Mouse (Mus musculus) ES-CJ7 (cell line): Measurements from ENCODE around the gene Cdc14a.

ENCODE experiments used
- DNase-seq: peaks from one replicate; pipeline ENCODE4 v3.0.0; 2011; ENCODE audit warnings: low read depth, low spot score

The Cdc14a gene

GRCm38 (mm10) chr3:116373196-116373595, 50.6 kb downstream of the Cdc14a start:
- DNase-seq, result no peak

DNA sequence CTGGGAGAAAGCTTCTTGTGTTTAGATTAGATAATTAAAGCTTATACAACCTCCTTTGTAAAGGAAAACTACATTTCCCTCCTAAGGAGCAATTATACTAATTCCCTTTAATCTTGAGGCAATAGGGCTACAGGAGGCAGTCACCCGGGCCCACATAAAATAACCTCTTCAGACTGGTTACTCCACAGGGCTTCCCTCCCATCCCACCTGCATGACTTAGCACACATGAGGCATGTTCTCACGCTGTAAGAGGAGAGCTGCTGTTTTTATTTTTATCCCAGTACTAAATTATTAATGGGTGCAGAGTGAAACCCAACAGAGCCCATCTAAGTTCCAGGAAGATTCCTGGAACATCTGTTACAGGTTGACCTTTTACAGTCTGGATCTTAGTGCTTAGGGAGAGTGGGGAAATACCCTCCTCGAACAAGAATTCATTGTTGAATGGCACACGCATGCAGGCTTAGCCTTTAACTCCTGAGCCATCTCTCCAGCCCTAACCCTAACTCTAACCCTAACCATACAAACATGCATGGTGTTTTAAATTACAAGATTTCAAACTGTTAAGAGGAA, 54.9 kb downstream of the Cdc14a start:
- no peak for DNase-seq

- no peak for DNase-seq
Observed at GRCm38 (mm10) chr3:116366125-116366524, 57.7 kb downstream of the Cdc14a start.

DNA sequence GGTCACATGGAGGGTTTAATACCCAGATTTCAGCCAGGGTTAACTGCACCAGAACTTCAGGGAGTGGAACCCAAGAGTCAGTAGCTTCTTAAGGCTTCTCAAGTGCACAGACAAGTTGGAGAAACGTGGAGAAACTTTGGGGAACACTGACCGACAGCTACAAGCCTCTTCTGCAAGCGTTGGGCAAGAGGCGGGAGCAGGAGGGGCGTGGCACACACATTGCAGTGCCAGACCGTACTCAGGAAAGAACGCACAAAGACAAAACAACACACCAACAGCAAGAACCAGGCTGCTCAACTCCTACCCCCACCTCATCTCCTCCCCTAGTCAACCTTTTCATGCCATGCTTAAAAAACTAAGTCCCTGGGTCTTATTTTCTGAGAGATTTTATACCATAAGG, 61.9 kb downstream of the Cdc14a start:
- DNase-seq, result no peak

GRCm38 (mm10) chr3:116361101-116361500, 62.7 kb downstream of the Cdc14a start:
- no peak for DNase-seq

DNA sequence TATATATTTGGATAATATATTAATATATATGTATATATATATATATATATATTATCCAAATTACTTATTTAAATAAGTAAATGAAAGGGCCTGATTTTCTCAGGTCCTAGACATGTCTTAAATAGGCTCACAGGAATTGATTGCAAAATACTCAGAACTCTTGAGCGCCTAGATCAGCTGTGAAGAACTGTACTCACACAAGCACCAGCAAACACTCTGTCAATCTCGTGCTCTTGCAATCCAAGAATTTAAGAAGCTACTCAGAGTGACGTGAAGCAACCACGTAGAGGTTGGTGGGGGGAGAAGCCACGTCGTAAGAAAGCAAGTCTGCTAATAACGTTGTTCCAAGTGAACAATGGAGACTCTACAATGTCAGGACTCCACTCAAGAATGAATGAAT, 66.0 kb downstream of the Cdc14a start:
- no peak for DNase-seq

- DNase-seq, result no peak
Observed at GRCm38 (mm10) chr3:116357180-116357579, 66.7 kb downstream of the Cdc14a start.

DNA sequence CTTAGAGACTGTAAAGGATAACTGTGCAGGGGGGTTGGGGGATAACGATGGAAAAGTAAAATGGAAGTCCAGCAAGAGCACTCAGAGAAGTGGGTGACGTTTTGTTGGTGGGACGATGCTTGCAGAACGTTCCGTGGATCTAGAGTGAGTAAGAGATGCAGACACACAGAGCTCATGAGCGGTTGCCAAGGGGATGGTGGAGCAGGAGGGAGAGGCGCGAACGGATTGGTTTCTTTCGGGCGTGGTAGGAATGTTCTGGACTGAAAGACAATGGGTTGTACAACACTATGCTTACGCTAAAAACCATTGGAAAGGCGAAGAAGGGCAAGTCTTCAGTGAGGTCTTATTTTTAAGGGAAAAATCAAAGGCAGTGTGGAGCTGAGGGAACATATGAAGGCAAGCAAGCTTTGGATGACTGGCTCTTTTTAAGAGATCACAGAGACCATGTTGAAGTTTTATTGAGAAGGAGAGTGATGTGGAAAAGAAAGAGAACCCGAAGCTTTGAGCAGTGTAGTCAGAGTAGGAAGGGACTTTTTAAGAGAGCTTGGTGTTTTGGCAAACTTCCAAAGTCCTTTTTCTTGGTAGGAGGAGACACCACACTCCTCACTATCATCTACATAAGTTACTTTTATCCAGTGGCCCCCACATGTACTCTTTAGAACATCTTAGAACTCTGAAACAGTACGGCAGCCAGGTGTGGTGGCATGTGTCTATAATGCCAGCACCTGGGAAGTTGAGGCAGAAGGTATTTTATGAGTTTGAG, 68.6 kb downstream of the Cdc14a start:
- DNase-seq, result peak; percentile 40

GRCm38 (mm10) chr3:116352486-116352885, 71.3 kb downstream of the Cdc14a start:
- DNase-seq, result no peak

DNA sequence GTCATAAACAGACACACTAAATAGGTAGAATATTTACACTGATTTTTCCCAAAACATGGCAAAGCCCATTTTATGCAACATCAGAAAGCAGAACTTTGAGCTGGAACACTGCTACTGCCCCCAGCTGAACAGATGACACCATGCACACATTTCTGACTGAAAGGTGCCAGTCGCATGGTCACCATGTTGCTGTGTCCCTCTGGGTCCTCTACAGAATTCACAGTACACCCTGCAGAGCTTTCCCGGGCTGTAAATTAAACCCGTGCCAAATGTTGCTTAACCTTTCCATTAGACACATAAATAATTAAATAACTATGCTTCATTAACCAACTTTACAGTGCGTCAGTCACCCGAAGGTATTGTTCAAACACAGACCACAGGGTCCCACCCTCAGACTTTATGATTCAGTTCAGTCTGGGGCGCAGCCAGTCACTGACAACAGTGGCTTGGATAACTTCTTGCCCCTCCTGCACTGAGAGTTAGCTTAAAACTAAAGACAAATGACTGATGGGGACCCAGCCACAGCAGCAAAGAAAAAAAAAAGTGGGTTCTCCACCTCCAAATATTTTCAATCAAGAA, 73.4 kb downstream of the Cdc14a start:
- no peak for DNase-seq

DNA sequence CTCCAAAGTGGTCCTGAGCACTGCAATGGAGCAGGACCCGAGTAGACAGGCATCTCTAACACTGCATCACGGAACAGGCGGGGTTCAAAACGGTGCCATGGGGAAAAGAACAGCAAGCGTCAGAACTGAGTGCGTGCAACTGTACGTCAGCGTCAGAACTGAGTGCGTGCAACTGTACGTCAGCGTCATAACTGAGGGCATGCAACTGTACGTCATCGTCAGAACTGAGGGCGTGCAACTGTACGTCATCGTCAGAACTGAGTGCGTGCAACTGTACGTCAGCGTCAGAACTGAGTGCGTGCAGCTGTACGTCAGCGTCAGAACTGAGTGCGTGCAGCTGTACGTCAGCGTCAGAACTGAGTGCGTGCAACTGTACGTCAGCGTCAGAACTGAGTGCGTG, 76.3 kb downstream of the Cdc14a start:
- DNase-seq, result peak; percentile 82

- no peak for DNase-seq
Observed at GRCm38 (mm10) chr3:116345245-116345644, 78.6 kb downstream of the Cdc14a start.

GRCm38 (mm10) chr3:116342251-116342650, 81.6 kb downstream of the Cdc14a start:
- peak; percentile 41 for DNase-seq

DNA sequence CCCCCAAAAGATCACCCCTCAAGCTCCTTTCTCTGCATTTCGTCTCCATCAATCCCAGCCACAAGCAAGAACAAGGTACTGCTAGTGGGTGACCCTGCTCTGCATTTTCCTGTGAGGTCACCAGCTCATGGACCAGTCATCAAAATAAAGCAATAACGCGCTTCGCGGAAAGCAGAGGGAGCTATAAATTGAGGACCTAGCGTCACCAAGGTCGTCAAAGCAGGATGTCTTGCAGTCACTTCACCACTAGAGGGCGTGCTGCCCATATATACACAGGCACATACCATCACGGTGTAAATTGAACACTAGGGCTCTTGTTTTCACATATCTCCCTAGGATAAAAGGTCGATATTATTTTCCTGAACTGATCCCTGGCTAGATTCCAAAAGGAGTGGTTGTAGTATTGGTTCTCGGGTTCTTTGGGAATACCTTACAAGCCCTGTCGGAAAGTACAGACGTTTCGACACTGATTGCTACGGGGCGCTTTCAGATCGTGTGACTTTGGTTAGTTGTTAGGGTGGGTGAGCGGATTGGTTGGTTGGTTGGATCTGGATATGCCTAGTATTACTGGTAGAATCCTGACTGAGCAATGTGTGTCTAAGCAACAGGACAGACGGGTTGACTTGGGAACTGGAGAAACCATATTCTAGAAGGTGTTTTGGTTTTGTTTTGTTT, 82.7 kb downstream of the Cdc14a start:
- peak; percentile 91 for DNase-seq

- DNase-seq, result no peak
Observed at GRCm38 (mm10) chr3:116340281-116340680, 83.6 kb downstream of the Cdc14a start.

- no peak for DNase-seq
Observed at GRCm38 (mm10) chr3:116338616-116339015, 85.2 kb downstream of the Cdc14a start.

- DNase-seq, result no peak
Observed at GRCm38 (mm10) chr3:116337840-116338239, 86.0 kb downstream of the Cdc14a start.

- no peak for DNase-seq
Observed at GRCm38 (mm10) chr3:116335036-116335435, 88.8 kb downstream of the Cdc14a start.

- DNase-seq, result no peak
Observed at GRCm38 (mm10) chr3:116333711-116334110, 90.1 kb downstream of the Cdc14a start.

DNA sequence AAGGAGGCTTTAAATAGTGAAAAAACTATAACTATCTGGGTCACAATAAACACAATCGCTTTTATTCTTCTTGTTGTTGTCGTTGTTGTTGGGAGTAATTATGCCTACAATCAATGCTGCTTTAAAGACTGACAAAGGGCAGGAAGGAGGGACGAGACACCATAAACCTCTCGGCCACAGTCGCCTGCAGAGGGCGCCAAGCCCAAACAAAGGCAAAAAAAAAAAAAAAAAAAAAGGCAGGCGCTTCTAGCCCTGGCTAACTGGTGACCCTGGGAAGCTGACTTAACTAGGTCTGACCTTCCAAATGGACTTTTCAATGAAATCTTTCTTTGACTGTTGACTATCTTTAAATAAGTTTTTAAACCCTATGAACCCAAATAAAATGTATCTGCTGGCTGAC, 90.6 kb downstream of the Cdc14a start:
- peak; percentile 47 for DNase-seq

DNA sequence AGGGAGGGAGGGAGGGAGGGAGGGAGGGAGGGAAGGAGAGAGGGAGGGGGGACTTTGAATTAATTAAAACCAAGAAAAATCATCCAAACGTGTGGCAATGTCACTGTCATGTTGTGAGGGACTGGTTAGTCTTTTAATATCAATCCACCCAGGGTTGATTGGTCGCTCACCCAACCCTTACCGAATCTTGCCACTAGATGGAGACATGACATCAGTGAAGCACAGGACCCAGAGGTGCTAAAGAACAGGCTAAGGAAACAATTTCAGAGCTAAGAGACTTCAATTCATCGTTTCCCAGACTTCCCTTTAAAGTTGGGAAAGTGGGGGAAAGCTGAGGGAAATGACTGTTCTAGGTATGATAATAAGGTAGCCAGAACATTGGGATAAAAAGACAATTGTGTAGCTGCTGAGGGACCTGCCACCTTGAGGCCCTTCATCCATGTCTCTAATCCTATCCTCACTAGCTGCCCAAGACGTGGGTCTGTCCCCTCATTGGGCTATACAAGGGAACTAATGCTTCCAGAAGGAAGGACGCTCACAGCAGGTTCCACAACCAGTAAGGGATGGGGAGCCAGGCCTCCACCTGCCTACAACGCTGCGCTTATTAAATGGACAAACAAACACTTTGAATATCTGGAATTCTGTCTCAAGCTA, 91.9 kb downstream of the Cdc14a start:
- DNase-seq, result peak; percentile 60

DNA sequence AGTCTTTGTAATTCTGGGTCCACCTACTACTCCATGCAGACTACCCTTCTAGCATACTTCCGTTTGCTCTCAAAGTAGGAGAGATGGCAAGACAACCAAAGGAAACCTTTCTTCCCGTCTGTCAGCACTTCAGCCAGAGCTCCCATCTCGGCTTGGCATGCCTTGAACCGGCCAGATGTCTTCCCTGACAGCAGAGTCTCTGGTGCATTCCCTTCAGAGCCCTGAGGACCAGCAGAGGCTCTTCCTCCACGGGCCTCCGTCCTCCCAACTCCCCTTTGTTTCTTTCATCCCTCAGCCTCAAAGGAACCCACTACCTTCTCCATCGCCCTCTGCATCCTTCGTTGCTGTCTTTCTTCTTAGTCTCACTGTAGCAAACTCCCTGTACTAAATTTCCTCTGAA, 93.9 kb downstream of the Cdc14a start:
- DNase-seq, result no peak
